Mouse (Mus musculus) neural tube, embryonic 11.5 days (tissue): ENCODE measurements at regions not wholly inside any gene's neighbourhood (a gene's known extent, or its start where the extent isn't known, plus 50 kb on each side); places are given as distances from the start of the nearest gene placed in this dataset.

Experiments used
- ATAC-seq: fragments of 200-750 bp; cut with Nextera tagmentation; 2 replicates; pipeline ENCODE4 v1.8.0; 2017; ENCODE audit warnings: moderate number of reproducible peaks, mild to moderate bottlenecking, moderate TSS enrichment, moderate library complexity; ENCODE audit not compliant: insufficient read depth, low FRiP score, low TSS enrichment
- DNase-seq: peaks from one replicate; pipeline ENCODE4 v3.0.0-alpha.2; 2015; ENCODE audit warnings: low spot score
- H3K27ac ChIP-seq: fragments of 300-500 bp; sonication (generic); 2 replicates; pipeline ENCODE4 v1.5.1; 2014; ENCODE audit warnings: low read depth, mild to moderate bottlenecking, low read length
- H3K27me3 ChIP-seq: fragments of 300-500 bp; sonication (generic); 2 replicates; pipeline ENCODE4 v1.6.1; 2014; ENCODE audit warnings: mild to moderate bottlenecking, low read length, mixed read lengths; ENCODE audit not compliant: control insufficient read depth, insufficient read depth
- H3K36me3 ChIP-seq: fragments of 300-500 bp; sonication (generic); 2 replicates; pipeline ENCODE4 v1.6.1; 2014; ENCODE audit warnings: mild to moderate bottlenecking, low read length, moderate library complexity, mixed read lengths; ENCODE audit not compliant: control insufficient read depth, insufficient read depth
- H3K4me1 ChIP-seq: fragments of 300-500 bp; sonication (generic); 2 replicates; pipeline ENCODE4 v1.6.1; 2014; ENCODE audit warnings: low read length, mixed read lengths; ENCODE audit not compliant: control insufficient read depth, insufficient read depth
- H3K4me2 ChIP-seq: fragments of 300-500 bp; sonication (generic); 2 replicates; pipeline ENCODE4 v1.6.1; 2014; ENCODE audit warnings: low read depth, mild to moderate bottlenecking, moderate library complexity
- H3K4me3 ChIP-seq: fragments of 300-500 bp; sonication (generic); 2 replicates; pipeline ENCODE4 v1.5.1; 2014; ENCODE audit warnings: low read depth, low read length
- H3K9ac ChIP-seq: fragments of 300-500 bp; sonication (generic); 2 replicates; pipeline ENCODE4 v1.6.1; 2014; ENCODE audit warnings: mild to moderate bottlenecking, low read length
- H3K9me3 ChIP-seq: fragments of 300-500 bp; sonication (generic); 2 replicates; pipeline ENCODE4 v1.6.1; 2016; ENCODE audit warnings: low read length; ENCODE audit not compliant: control insufficient read depth
- WGBS: fragments of 180-500 bp; shearing (Covaris S2); extraction: QIAGEN DNeasy Blood & Tissue Kit; methylation state at CpG from one replicate; pipeline ENCODE4 v1.1.7; 2014; 5-methylcytosine and 5-hydroxymethylcytosine counted together

- Histone ChIP-seq H3K4me2 (no peak overlapping the region), H3K27ac (no peak overlapping the region), H3K4me1 (no peaks in the 10 kb centered on the region), H3K9me3 (no peaks in the 10 kb centered on the region), H3K4me3 (no peak overlapping the region), H3K36me3 (no peaks in the 10 kb centered on the region), H3K9ac (no peak overlapping the region), H3K27me3 (no peaks in the 10 kb centered on the region)
- ATAC-seq (no peak), DNase-seq (no peak)
- WGBS = 100% methylated on average over 1 of the region's 1 CpGs
These were observed 378.1 kb upstream of the Cdh19 start for GRCm38 (mm10) chr1:111355435-111355834.

- Histone ChIP-seq H3K9ac (no peak overlapping the region), H3K4me3 (no peak overlapping the region), H3K36me3 (no peaks in the 10 kb centered on the region), H3K27ac (no peak overlapping the region), H3K9me3 (no peaks in the 10 kb centered on the region), H3K4me2 (no peak overlapping the region), H3K4me1 (no peaks in the 10 kb centered on the region), H3K27me3 (no peaks in the 10 kb centered on the region)
- ATAC-seq = no peak
- 78% methylated on average over 2 of the region's 2 CpGs for WGBS
- DNase-seq = no peak
These were observed 360.5 kb upstream of the Cdh19 start for GRCm38 (mm10) chr1:111337927-111338326.

- no peak for ATAC-seq
- WGBS = 93% methylated on average over 11 of the region's 11 CpGs
- DNase-seq = no peak
- H3K9ac ChIP-seq = no peak overlapping the region
- no peaks in the 10 kb centered on the region for H3K4me1 ChIP-seq
- no peaks in the 10 kb centered on the region for H3K36me3 ChIP-seq
- no peak overlapping the region for H3K4me2 ChIP-seq
- no peaks in the 10 kb centered on the region for H3K27me3 ChIP-seq
- H3K9me3 ChIP-seq = no peaks in the 10 kb centered on the region
- H3K4me3 ChIP-seq = no peak overlapping the region
- no peak overlapping the region for H3K27ac ChIP-seq
These were observed 324.9 kb upstream of the Cdh19 start for GRCm38 (mm10) chr1:111302268-111302667.

DNA sequence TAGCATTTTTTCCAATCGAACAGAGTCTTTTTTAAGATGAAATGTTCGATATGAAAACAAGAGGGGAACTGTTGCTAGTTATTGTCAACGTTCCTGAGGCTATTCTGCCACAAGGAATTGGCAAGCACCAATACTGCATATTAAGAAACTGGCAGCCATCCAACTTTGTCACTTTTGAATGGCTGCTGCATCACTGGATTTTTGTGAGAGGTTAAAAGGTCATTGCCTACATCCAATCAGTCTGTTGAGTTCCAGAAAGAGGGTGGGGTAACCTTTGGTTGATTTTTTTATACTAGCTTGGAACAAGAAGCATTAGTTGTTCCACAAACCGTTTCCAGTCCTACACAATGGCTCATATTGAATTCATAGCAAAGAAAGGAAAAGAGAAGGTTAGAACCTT, 309.0 kb upstream of the Cdh19 start:
- Histone ChIP-seq H3K4me3 (no peak overlapping the region), H3K9ac (no peak overlapping the region), H3K27ac (no peak overlapping the region), H3K36me3 (no peaks in the 10 kb centered on the region), H3K9me3 (no peaks in the 10 kb centered on the region), H3K4me1 (no peaks in the 10 kb centered on the region), H3K4me2 (no peak overlapping the region), H3K27me3 (no peaks in the 10 kb centered on the region)
- DNase-seq (no peak), ATAC-seq (no peak)
- 83% methylated on average over 4 of the region's 4 CpGs for WGBS

DNA sequence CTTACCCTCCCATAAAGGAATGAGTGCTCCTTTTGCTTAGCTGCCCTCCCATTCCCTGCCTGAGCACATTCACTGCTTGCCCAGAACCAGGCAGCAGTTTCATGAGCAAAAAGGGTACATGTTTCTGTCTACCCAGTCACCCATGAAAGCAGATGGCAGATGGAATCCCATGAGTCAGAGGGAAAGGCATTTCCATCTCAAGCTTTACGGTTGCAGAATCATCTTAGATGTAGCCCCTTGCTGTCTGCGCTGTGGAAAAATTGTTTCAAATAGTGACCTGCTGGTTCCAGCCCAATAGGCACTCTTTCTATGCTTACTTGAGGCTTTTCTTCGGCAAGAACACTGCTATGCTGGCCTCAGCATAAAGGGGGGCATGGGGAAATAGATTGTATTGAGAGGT, 308.5 kb upstream of the Cdh19 start:
- Histone ChIP-seq H3K4me3 (no peak overlapping the region), H3K9me3 (no peaks in the 10 kb centered on the region), H3K27me3 (no peaks in the 10 kb centered on the region), H3K4me2 (no peak overlapping the region), H3K27ac (no peak overlapping the region), H3K9ac (no peak overlapping the region), H3K36me3 (no peaks in the 10 kb centered on the region), H3K4me1 (no peaks in the 10 kb centered on the region)
- ATAC-seq (no peak), DNase-seq (no peak)
- WGBS = 89% methylated on average over 3 of the region's 3 CpGs

GRCm38 (mm10) chr1:111242814-111243213, 265.4 kb upstream of the Cdh19 start:
- H3K9me3 ChIP-seq = no peaks in the 10 kb centered on the region
- H3K9ac ChIP-seq = no peak overlapping the region
- no peaks in the 10 kb centered on the region for H3K36me3 ChIP-seq
- ATAC-seq (peak; percentile 38; the same call in 1 of the 2 replicates), DNase-seq (no peak)
- no peak overlapping the region for H3K4me2 ChIP-seq
- no peaks in the 10 kb centered on the region for H3K4me1 ChIP-seq
- no peaks in the 10 kb centered on the region for H3K27me3 ChIP-seq
- H3K4me3 ChIP-seq = no peak overlapping the region
- H3K27ac ChIP-seq = no peak overlapping the region

DNA sequence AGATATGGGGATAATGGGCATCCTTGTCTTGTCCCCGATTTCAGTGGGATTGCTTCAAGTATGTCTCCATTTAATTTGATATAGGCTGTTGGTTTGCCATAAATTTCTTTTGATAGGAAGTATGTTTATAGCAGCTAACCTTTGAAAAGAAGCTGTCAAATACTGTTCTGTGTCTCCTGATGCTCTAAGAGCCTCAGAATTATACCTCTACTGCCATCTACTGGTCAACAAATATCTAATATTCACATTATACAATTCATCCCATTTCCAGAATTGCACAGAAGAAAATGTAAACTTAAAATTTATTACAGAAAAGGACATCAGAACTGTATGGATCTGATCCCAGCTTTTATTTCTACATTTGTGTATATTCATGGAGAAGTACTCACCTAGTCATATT, 265.0 kb upstream of the Cdh19 start:
- Histone ChIP-seq H3K27ac (no peak overlapping the region), H3K9ac (no peak overlapping the region), H3K36me3 (no peaks in the 10 kb centered on the region), H3K27me3 (no peaks in the 10 kb centered on the region), H3K4me2 (no peak overlapping the region), H3K9me3 (no peaks in the 10 kb centered on the region), H3K4me1 (no peaks in the 10 kb centered on the region), H3K4me3 (no peak overlapping the region)
- WGBS = 47% methylated on average over 1 of the region's 1 CpGs
- peak; percentile 43; the same call in 1 of the 2 replicates for ATAC-seq
- no peak for DNase-seq
